Mouse (Mus musculus): ENCODE measurements around the gene Hsd17b14.
"Not testable (repeated sequence)": the region's sequence is repeated elsewhere in the genome, so short reads cannot be mapped to it uniquely, and the experiment has no call there.

Hsd17b14 gene

DNA sequence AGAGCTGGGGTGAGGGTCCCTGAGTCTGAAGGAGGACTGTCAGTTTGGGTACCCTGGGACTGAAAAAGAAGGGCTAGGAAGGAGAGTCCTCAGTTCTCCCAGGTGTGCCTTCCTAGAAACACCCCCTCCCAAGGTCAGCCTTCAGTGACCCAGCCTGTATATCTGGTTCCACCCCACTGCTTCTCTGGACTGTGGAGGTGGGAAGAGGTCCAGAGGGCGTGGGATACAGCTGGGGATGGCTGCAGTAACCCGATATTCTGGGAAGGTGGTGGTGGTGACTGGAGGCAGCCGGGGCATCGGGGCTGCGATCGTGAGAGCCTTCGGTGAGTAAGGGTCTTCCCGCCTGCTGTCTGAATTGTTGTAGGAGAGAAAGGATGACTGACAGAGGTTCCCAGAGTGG is at the start of gene Hsd17b14:
Hsd17b14 (plus strand) TSS at position 150 of the 400 bp plus-strand sequence.
- no peak for DNase-seq

DNA sequence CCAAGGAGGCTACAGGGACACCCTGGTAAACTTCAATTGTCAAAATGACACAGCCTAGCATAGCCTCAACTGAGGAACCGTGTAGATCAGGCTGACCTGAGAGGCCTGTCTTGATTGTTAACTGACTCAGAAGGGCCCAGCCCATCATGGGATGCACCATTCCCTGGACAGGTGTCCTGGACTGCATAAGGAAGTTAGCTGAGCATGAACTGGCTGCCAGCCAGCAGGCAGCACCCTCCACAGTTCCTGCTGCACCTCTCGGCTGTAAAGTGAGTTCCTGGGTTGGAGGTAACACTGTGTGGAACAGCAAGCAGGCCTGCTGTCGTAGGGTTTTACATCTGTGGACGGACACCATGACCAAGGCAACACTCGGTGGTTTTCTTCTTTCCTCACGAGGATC is 47.1 kb upstream of the Hsd17b14 start:
- peak in 1 of 2 experiments; percentile 49 for DNase-seq

DNA sequence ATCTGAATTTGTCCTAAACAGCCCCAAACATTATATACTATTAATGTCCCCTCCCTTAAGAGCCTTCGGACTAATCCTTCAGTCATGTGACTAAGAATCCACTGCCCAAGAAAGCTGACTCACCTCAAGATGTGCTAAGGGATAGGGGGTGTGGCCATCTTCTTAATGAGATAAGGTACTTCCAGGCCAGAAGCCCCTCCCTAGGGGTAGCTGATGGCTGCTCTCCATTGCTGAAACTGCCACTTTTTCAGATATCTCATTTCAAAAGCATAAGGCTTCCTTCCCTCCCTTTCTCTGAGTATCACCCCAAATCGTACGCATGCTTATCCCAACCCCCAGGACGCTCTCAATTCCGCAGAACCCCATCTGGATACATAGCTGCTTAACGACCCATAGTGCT is 46.1 kb upstream of the Hsd17b14 start:
- DNase-seq, result no peak

DNA sequence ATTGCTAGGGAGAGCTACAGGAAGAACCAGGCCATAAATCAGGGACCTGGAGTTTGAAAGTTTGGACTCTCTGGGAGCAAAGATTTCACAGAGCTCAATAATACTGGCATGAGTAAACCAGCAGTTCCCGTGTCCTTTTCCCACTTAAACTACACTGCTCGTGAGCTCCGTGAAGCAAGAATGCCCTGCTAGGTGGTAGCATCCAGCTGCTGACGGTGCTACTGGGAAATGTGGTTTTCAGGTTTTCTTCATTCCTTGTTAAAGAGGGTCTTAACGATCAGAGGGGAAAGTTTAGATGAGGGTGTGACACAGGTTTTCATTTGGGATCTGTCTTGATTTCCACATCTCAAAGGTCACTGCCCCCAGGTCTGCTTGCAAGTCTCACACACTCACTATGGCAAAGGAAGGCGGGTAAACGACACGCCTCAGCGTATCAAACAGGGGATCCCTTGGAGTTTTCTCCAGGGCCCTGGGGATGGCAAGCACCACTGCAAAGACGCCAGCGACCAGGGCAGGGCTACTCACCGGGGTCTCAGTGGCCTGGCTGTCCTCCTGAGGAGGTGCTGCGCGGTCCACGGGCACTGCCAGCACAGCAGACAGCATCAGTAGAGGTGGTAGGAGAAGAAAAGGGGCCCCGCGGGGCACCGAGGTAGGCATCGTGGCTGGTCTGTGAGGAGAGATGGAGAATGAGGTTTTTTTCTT is 45.4 kb upstream of the Hsd17b14 start:
- peak in 1 of 2 experiments; percentile 45 for DNase-seq

DNA sequence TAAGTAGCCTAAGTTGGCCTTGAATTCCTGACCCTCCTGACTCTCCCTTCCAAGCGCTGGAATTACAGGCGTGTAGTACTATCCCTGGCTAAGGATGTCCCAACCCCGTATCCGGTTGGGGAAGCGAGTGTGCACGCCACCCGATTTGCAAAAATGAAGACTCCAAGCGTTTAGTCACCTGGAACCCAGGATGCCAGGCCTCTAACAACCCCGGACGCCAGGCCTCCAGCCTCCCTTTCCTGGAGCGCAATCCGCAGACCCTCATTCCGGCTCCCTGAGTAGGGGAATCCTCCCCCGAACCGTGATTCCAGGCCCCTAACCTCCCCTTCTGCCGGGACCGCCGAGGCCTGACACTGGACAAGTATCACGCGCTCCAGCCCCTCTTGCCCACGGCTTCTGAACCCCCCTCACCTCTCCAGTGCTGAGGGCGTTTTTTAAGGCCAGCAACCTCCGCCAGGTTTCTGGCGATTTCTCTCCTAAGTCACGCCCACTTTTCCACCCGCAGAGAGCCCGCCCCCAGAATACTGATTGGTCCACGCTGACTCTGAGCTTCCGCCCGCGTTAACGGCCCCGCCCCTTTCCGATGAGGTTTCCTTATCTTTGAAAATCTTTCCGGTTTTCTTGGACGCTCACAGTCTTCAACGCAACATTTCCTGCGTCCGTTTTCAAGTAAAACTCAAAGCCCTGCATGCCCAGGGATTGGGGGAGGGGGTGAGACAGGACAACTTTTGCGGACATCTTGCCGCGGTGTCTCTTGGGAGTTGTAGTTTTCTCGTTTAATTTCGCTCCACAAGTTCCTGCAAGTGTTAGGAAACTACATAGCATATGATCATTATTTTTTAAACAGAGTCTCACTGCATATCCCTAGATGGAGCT is 44.5 kb upstream of the Hsd17b14 start, which contains the start of gene Nucb1:
Nucb1 (minus strand) TSS at position 495 of the 876 bp plus-strand sequence.
- DNase-seq, result peak; percentile 92 to 93

DNA sequence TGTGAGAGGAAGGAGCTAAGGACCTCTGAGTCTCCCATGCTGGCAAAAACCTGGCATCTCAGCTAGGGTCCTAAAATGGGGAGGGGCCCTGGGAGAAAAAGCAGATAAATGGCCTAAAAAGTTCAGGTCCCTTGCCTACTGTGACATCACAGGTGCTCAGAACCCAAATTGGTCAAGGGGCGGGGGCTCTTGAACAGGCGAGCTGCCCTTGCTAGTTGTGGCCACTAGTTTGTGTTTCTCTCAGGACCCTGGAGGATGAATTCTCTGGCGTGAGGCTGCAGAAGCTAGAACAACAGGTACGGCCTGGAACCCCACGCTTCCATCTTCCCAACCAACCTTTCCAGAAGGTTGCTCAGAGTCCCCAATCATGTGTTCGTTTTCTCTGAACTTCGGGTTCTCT is 40.3 kb upstream of the Hsd17b14 start:
- DNase-seq, result no peak

DNA sequence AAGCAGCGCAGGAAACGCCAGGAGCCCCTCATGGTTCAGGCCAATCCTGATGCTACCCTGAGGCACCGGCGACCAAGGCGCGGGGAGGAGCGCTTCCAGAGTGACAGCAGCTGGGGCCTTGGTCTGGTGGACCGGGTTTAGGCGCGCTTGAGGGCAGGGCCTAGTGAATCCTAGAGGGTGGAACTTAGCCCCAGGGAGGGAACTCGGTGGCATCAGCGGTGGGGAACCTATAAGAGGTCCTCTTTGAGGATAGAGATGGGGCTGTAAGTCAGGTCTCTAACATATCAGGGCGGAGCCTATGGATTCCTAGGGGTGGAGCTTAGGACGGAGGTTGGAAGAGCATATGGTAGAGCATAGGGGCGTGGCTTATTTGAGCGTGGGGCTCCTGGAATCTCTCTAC is 39.3 kb upstream of the Hsd17b14 start:
- no peak for DNase-seq

DNA sequence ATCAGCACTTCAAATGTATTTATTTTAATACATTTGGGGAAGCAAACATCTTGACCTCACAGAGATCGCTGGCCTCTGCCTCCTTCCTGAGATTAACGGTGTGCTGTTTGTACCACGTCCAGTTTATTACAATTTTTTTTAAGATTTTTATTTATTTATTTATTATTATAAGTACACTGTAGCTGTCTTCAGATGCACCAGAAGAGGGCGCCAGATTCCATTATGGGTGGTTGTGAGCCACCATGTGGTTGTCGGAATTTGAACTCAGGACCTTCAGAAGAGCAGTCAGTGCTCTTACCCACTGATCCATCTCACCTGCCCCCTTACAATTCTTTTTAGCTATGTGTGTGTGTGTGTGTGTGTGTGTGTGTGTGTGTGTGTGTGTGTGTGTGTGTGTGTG is 37.8 kb upstream of the Hsd17b14 start:
- not testable (repeated sequence) for DNase-seq

DNA sequence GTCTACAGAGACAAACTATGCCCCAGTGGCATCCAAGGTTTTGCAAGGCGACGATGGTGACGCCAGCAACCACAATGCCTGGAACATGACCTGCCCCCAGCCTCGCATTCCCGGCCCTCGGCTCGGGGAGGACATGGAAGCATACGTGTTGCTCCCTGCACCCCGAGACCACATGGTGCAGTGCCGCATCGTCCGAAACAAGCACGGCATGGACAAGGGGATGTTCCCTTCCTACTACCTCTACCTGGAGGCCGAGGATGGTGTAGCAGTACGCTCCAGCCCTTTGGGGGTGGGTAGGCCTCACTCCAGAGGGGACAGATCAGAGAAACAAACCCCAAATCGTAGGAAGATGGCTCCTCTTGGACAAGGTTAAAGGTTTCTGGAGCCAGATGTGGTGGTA is 36.1 kb upstream of the Hsd17b14 start:
- DNase-seq, result no peak

DNA sequence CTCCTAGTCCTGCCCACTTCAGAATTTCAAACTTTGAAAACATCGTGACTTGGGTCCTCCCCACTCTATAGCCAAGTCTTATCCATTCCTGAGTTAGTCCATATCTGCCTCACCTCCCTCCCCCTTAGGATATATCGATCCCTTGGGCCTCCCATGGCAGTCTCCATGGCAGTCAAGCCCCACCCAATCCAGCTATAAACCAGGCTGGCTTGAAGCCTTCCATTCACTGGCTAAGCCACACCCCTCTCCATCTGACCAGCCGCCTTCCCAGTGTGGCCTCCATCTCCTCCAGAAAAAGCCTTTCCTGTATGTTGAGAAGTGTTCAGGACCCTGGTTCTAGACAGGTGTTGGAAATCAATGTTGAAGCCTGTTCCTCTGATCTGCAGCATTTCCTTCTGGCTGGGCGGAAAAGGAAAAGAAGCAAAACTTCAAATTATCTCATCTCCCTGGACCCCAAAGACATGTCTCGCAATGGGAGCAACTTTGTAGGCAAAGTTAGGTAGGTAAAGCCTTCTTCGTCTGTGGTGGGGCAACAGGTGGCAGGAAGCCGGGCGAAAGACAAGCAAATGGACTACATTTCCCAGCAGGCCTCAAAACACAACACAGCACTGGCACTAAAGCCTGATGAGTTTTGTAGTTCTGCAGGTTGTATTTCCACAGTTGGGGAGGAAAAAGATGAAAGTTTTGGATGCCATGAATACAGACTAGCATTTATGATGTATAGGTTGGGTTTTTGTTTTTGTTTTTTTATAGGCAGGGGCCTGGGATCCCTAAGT is 35.2 kb upstream of the Hsd17b14 start:
- peak in 1 of 2 experiments; percentile 52 for DNase-seq

DNA sequence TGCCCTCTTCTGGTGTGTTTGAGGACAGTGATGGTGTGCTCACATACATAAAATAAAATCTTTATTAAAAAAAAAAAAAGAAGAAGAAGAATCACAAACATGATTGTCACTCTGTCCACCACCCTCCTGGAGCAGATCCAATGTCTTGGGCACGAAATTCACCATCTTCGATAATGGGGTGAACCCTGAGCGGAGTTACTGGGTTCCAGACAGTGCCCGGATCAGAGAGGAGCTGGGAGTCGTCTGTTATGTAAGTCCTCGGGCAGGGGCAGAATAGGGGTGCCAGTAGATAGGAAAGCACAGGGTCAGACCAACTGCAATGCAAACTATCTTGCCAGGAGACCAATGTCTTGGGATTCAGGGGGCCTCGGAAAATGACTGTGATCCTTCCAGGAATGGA is 34.1 kb upstream of the Hsd17b14 start:
- no peak for DNase-seq

DNA sequence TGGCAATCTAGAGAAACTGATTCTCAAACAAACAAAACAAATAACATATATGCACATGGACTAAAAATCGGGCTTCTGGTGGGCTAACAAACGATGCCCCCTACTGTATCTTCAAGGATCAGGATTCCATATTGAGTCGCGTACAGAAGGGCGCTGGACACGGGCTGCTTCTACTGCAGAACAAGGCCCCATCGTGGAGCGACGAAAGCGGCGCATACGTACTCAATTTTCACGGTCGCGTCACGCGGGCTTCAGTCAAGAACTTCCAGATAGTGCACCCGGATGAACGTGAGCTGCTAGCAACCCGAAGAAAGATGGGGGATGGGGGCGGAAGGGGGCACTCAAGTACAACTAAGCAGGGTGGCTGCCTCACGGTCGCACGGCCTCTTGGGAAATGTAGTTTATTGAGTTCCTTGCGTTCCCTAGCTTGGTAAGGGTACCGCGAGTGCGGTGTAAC is 32.9 kb upstream of the Hsd17b14 start:
- peak; percentile 87 to 89 for DNase-seq

DNA sequence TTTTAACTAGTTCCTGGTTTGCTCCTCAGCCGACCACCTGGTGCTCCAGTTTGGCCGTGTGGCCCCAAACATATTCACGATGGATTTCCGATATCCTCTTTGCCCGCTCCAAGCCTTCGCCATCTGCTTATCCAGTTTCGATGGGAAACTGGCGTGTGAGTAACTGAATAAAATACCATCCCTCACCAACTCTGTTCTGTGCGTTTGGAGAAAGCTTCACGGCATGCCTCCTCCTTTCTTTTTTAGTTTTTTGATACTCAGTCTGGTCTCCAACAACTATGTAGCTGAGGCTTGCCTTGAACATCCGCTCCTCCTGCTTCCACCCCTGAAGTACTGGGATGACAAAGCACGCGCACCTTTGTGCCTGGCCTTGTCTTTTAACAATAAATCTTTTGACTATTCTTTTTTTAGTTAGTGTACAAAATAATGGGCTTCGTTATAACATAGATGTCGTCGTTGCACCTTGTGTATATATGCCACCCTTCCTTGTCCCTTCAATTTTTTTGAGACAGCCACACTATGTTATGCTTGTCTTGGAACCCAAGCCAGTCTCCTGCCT is 32.4 kb upstream of the Hsd17b14 start:
- DNase-seq, result no peak

DNA sequence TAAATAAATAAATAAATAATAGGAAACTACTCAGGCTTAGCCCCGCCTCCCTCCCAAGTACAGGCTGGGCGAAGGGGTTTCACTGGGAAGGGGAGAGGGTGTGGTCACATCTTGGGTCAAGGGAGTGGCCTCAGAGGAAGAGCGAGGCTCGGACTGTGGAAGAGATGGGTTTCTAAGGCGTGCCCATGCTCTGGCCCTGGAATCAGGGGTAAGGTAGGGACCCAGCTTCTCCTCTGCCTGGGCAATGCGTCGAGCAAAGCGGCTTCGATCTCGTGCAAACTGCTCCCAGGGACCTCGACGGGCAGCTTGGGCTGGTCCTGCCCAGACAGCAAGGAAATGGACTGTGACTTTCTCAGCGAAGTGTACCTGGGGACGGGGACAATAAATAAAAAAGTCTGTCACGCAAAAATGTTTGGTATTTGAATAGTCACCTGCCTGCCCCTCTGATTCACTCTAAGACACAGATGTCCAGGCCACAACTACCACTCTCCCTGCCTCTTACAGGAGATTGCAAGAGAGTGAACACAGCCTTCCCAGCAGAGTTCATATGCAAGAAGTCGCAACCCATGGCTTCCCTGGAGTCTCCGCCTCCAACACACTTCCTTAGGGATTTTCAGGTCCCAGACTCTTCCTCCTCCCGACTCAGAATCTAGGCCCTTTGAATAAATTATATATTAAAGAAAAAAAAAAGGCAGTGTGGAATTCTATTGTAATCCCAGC is 31.6 kb upstream of the Hsd17b14 start:
- no peak for DNase-seq

DNA sequence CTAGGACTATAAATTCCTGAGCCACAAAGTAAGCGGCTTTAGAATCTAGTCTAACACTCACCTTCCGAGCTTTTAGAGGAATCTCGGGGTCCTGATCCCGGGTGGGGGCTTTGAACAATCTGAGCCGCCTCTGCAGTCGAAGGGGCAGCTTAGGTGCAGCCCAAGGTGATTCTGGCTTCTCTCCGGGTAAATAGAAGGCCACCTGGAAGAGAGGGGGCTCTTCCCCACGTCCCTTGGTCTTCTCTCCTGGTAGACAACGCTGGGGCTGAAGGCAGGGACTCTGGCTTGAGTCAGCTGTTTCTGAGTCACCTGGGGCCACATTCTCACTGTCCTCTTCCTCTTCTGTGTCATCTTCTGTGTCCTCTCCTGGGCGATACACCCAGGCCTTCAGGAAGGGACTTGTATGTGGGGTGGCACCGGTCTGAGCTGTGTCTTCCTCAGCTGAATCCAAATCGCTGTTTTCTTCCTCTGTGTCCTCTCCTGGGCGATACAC is 31.0 kb upstream of the Hsd17b14 start:
- no peak for DNase-seq

DNA sequence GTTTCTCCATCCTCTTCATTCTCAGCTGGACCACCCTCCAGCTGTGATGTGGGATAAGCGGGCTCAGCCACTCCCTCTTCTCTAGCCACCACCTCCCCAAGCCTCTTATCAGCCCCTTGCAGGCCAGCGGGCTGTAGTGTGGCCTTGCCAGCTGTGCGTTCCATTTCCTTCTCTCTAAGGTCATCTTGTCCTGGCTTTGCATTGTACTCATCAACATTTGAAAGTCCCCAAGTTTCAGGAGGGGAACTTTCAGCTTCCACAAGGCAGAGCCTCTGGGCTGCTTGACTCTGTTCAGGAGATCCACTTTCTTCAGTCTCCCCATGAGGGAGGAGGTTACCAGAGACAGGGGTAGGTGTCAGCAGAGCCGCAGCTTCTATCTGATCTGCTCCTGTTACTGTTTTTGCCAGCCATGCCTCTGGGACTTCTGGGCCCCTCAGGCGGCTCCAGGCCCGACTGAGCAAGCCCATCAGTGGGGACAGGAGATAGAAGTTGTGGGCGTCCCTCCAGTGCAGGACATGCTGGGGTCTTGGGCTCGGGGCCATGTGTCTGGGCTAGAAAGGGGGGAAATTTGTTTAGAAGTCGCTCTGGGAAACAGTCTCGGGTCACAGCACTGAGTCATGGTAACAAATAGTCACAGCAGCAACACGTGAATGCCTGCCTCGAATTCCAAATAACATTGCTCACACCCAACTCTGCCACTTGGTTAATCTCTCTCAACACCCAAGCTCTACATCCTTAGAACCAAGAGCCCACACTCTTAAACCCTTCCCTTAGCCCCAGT is 29.7 kb upstream of the Hsd17b14 start:
- peak; percentile 33 to 49 for DNase-seq

DNA sequence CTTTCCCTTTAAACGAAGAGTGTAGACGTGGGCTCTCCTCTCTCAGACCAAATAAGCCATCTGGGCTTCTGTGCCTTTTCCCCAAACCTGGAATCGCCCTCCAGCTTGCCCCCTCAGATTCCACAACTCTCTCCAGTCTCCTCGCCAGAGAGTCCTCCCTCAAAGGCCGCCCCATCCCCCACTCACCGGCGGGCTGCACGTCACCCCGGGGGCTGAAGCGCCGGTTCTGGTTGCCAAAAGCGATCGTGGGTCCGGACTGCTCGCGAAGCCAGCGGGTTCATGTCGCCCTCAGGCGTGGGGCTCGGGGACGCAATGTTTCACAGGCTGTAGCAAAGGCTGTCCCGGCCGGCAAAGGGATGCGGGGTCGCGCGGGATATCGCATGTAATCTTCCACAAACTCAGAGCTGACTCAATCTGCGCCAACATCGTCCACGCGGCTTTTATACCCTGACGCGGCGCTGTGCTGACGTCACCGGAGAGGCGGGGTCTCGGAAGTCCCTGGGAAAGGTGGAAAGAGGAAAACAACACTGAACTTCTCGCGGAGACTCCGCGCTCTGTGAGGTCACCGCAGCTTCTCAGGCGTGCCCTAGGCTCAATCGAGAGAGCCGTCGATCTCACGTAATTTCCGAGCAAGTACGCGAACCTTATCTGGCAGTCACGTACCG is 28.8 kb upstream of the Hsd17b14 start, which contains the start of the genes Ppp1r15a and Plekha4:
Ppp1r15a (minus strand) TSS at position 460 of the 665 bp plus-strand sequence.
Plekha4 (plus strand) TSS at position 522 of the 665 bp plus-strand sequence.
- peak; percentile 96 to 98 for DNase-seq

DNA sequence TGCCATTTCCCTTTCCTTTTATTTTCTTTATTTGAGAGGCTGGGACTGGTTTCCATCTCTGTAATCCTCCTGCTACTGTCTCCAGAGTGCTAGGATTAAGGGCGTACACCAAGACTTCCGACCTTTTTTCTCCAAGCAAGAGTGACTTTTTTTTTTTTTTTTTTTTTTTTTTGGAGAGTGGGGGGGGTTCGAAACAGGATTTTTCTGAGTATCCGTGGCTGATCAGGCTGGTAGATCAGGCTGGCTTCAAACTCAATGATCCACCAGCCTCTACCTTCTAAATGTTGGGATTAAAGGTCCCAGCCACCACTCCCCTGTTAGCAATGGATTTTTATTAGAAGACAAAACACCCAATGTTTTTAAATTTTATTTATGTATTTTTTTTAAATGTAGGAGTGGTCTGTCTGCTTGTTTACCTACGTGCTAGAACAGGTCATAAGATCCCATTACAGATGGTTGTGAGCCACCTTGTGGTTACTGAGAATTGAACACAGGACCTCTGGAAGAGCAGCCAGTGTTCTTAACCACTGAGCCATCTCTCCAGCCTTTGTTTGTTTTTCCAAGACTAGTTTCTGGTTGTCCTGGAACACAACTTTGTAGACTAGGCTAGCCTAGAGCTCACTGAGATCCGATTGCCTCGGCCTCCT is 28.1 kb upstream of the Hsd17b14 start:
- DNase-seq, result peak; percentile 34 to 49

DNA sequence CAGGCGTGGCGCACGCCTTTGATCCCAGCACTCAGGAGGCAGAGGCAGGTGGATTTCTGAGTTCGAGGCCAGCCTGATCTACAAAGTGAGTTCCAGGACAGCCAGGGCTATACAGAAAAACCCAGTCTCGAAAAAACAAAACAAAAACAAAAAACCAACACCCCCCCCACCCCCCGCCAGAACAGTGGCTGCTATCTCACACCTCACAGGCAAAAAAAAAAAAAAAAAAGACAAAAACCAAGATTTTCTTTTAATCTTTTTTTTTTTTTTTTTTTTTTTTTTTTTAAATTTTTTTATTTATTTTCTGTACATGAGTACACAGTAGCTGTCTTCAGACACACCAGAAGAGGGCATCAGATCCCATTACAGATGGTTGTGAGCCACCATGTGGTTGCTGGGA is 27.5 kb upstream of the Hsd17b14 start:
- DNase-seq, result not testable (repeated sequence)

DNA sequence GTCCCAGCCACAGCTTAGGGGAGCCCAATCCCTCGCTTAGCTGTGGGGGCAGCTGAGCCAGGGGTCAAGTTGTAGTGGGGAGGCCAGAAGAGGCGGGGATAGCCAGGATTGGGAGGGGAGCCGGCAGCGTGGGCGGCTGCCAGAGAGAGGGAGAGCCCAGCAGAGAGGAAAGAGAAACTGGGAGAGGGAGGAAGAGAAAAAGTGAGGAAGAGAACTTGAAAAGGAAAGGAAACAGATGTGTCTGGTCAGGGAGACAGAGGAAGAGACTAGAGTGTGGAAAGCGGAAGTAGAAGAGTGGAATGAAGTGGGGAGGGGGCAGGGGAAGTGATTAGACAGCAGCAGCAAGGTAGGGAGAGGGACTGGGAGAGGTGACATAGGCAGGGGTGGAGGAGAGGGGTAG is 25.2 kb upstream of the Hsd17b14 start:
- DNase-seq, result no peak

All from cerebellum, postnatal 25 days (tissue).